Mouse (Mus musculus): Measurements from ENCODE around the gene Depdc5.

- no peak for TF ChIP-seq MAX (IDR thresholded peaks at IDR 0.05; ENCODE audit: low read depth)
- no peak for TF ChIP-seq POLR2A (IDR thresholded peaks at IDR 0.05; ENCODE audit: insufficient read length, low read depth)
- no peak for TF ChIP-seq USF1 (IDR thresholded peaks at IDR 0.05; ENCODE audit: low read depth)
- no peak for TF ChIP-seq E2F4 (IDR thresholded peaks at IDR 0.05; ENCODE audit: insufficient read depth)
- no peak for TF ChIP-seq POLR2AphosphoS2 (IDR thresholded peaks at IDR 0.05; ENCODE audit: insufficient read length, low read depth)
- no peak for TF ChIP-seq CEBPB (IDR thresholded peaks at IDR 0.05; ENCODE audit: insufficient read depth, poor library complexity, severe bottlenecking)
- TF ChIP-seq TCF3 (IDR thresholded peaks at IDR 0.05; ENCODE audit: insufficient read length, low read depth): no peak
- TF ChIP-seq MYOD1 (IDR thresholded peaks at IDR 0.05; ENCODE audit: control insufficient read depth in 1 of 3, insufficient read length in 2 of 3, low read depth in 2 of 3): no peak
- no peak for TF ChIP-seq SRF (IDR thresholded peaks at IDR 0.05; ENCODE audit: control insufficient read depth, insufficient read length, low read depth)
- no peak for TF ChIP-seq MYOG (IDR thresholded peaks at IDR 0.05; ENCODE audit: control insufficient read depth in 1 of 3, insufficient read depth in 1 of 3, insufficient read length in 2 of 3, low read depth in 2 of 3)
These were observed 5.7 kb upstream of the Depdc5 start for GRCm38 (mm10) chr5:32857781-32858220.

All from myocyte (in vitro differentiated cells).